Mouse (Mus musculus) heart, embryonic 16.5 days (tissue): ENCODE measurements around the gene Tsc22d1. TPM values are rescaled to one million over a fixed set of nuclear protein-coding genes. Genes with fewer than 3 reads are reported as not detected.

Experiments
- ATAC-seq: fragments of 200-750 bp; cut with Nextera tagmentation; replicated peaks from 2 replicates; pipeline ENCODE4 v1.8.0; 2017; ENCODE audit warnings: moderate number of reproducible peaks; ENCODE audit not compliant: insufficient read depth, low FRiP score; ENCODE audit errors: extremely low read depth
- H3K27ac ChIP-seq: fragments of 300-500 bp; sonication (generic); 2 replicates; pipeline ENCODE4 v1.5.1; 2014; ENCODE audit warnings: mild to moderate bottlenecking, low read length, control low read depth, moderate library complexity
- H3K27me3 ChIP-seq: fragments of 300-500 bp; sonication (generic); 2 replicates; pipeline ENCODE4 v1.6.1; 2014; ENCODE audit warnings: low read length, mixed read lengths; ENCODE audit not compliant: control insufficient read depth, insufficient read depth
- H3K36me3 ChIP-seq: fragments of 300-500 bp; sonication (generic); 2 replicates; pipeline ENCODE4 v1.6.1; 2014; ENCODE audit not compliant: control insufficient read depth, insufficient read depth
- H3K4me1 ChIP-seq: fragments of 300-500 bp; sonication (generic); 2 replicates; pipeline ENCODE4 v1.6.1; 2014; ENCODE audit warnings: low read length, mixed read lengths; ENCODE audit not compliant: control insufficient read depth, insufficient read depth
- H3K4me2 ChIP-seq: fragments of 300-500 bp; sonication (generic); 2 replicates; pipeline ENCODE4 v1.6.1; 2014; ENCODE audit warnings: low read depth, mild to moderate bottlenecking, control low read depth, low read length
- H3K4me3 ChIP-seq: fragments of 300-500 bp; sonication (generic); 2 replicates; pipeline ENCODE4 v1.5.1; 2014; ENCODE audit warnings: mild to moderate bottlenecking, control low read depth, low read length
- H3K9ac ChIP-seq: fragments of 300-500 bp; sonication (generic); 2 replicates; pipeline ENCODE4 v1.6.1; 2014; ENCODE audit warnings: low read length, control low read depth
- H3K9me3 ChIP-seq: fragments of 300-500 bp; sonication (generic); replicated peaks from 2 replicates; pipeline ENCODE4 v1.6.1; 2016; ENCODE audit warnings: low read length; ENCODE audit not compliant: control insufficient read depth
- WGBS: fragments of 180-500 bp; shearing (Covaris S2); extraction: QIAGEN DNeasy Blood & Tissue Kit; methylation state at CpG from one replicate; pipeline ENCODE4 v1.1.7; 2014; 5-methylcytosine and 5-hydroxymethylcytosine counted together
- polyA plus RNA-seq: library from polyadenylated mRNA; unstranded; fragments of >200 nt; fragmentation: Nextera tagmentation; extraction: Ambion mirVana; gene quantifications from 2 replicates; pipeline ENCODE4 v1.2.1, GENCODE M21; 2015

Gene Tsc22d1
- polyA plus RNA-seq, 1 experiment from 2014 or later = 367 TPM

DNA sequence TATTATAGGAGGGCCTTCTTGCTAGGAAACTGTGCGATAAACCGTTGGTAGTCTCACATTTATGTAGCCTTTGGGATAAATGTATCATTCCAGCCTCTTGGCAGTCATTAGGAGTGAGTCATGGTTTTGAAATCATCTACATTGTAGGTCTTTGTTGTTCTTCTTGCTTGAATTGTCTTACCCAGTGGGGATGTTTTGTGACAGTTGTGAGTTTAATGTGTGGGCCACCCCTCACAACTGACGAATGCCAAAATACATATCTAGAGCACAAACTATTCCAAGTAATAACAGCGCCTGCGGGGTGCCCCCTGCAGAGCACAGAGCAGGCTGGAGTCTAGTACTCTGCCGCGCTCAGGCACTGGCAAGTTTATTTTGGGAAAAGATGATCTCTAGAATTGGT lies 40.4 kb downstream of the Tsc22d1 start:
- Histone ChIP-seq H3K36me3 (no peaks in the 10 kb centered on the region), H3K4me2 (no peak overlapping the region), H3K9me3 (no peaks in the 10 kb centered on the region), H3K9ac (no peak overlapping the region), H3K27me3 (no peaks in the 10 kb centered on the region), H3K27ac (no peak overlapping the region), H3K4me3 (no peak overlapping the region), H3K4me1 (peaks cover 13% of the 10 kb centered on the region)
- ATAC-seq = no peak
- WGBS = 62% methylated on average over 7 of the region's 7 CpGs

DNA sequence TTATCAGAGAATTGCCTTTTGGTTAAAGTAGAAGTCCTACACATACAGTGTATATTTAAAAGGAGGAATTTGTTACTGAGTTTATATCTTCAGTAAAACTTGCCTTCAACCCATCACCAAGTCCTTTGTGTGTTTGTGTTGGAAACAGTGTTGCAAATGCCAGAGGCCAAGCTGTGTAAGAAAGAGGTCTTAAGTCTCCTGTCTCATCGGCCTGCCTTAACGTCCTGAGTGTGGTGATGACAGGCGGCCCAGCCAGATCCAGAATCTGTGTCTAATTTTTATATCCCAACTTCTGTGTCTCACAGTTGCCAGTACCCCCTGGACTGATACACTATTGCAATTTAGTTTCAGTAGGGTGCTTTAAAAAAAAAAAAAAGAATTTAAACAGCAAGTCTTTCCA lies 42.9 kb downstream of the Tsc22d1 start:
- WGBS = 53% methylated on average over 3 of the region's 3 CpGs
- no peaks in the 10 kb centered on the region for H3K36me3 ChIP-seq
- no peak overlapping the region for H3K4me2 ChIP-seq
- no peak for ATAC-seq
- H3K4me1 ChIP-seq = peaks cover 19% of the 10 kb centered on the region
- no peak overlapping the region for H3K27ac ChIP-seq
- H3K9me3 ChIP-seq = no peaks in the 10 kb centered on the region
- H3K27me3 ChIP-seq = no peaks in the 10 kb centered on the region
- H3K4me3 ChIP-seq = no peak overlapping the region
- no peak overlapping the region for H3K9ac ChIP-seq

DNA sequence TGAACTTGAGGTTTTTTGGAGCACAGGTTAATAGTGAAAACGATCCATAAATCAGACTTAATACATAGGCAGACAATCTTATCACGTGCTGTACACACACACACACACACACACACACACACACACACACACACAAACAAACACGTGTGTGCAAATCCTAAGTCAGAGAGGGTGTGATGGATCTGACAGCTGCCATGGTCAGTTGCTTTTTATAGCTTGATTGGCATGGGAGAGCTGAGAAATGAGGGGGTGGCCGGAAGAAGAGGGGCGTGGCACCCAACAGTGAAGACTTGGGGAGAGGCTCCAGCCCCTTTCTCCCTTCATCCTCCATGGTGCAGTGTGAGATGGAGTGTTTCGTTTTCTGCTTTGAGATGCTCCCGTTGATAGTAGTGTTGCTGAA lies 45.4 kb downstream of the Tsc22d1 start:
- no peak for ATAC-seq
- WGBS = 53% methylated on average over 7 of the region's 7 CpGs
- H3K9ac ChIP-seq = peak overlapping the region; percentile 34; the same call in 1 of the 2 replicates
- H3K4me1 ChIP-seq = peaks cover 21% of the 10 kb centered on the region; the same call in 1 of the 2 replicates
- no peaks in the 10 kb centered on the region for H3K27me3 ChIP-seq
- H3K27ac ChIP-seq = peak overlapping the region; percentile 39
- H3K4me3 ChIP-seq = peak overlapping the region; percentile 38
- no peaks in the 10 kb centered on the region for H3K9me3 ChIP-seq
- no peaks in the 10 kb centered on the region for H3K36me3 ChIP-seq
- H3K4me2 ChIP-seq = peak overlapping the region; percentile 50

DNA sequence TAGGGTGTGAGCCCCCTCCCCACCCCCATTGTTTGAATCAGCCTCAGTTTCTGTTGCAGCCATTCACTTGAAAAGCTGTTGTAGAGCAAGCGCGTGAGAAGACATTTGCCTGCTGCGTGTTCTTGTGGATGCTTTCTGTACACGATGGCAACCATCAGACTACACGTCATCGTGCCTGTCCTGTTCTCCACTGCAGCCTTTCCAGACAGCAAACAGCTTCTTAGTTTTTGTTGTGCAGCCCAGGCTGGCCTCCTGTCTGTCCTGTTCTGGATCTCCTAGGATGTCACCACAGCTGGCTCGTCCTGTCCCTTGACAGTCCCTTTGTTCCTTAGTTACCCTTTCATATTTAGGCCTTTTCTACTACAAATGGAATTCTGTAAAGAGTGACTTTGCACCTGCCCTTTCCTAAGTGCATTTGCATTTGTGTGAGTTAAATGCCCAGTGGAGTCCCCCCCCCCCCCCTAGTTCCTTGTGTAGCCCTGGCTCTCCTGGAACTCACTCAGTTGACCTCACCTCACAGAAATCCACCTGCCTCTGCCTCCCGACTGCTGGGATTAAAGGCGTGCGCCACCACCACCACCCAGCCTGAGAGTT lies 46.5 kb downstream of the Tsc22d1 start:
- H3K4me2 ChIP-seq = no peak overlapping the region
- WGBS = 62% methylated on average over 10 of the region's 10 CpGs
- no peaks in the 10 kb centered on the region for H3K9me3 ChIP-seq
- ATAC-seq = no peak
- no peak overlapping the region for H3K4me3 ChIP-seq
- H3K36me3 ChIP-seq = no peaks in the 10 kb centered on the region
- no peaks in the 10 kb centered on the region for H3K27me3 ChIP-seq
- H3K27ac ChIP-seq = no peak overlapping the region
- H3K4me1 ChIP-seq = peaks cover 21% of the 10 kb centered on the region; the same call in 1 of the 2 replicates
- no peak overlapping the region for H3K9ac ChIP-seq

DNA sequence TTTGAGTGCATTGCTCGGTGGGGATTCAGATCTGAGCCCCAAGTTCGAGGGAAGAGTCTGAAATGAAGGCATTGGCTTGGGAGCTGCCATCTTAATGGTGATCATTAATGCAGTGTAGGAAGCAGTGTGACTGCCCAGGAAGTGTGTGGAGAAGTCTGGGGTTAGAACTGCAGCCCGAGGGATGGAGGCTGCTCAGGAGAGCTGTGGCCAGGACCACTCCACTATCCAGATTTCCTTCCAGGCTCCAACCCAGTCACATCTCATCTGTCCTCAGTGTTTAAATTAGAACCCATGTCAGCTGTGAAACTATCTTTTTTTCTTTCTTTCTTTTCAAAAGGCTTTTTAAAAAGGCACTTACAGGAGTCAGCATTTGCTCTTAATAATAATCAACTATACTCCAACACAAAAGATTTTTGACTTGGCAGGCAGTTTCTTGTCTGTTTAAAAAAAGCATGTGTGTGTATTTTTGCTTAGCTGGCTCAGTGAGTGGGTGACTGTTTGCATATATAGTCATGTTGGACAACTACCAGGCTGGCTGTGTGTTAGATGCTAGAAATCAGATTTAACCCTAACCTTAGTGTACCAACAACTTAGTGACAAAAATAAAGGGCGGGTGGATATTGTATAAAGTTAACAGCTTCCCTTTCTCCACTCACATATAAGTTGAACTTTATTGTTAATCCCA lies 48.8 kb downstream of the Tsc22d1 start:
- ATAC-seq = no peak
- WGBS = 75% methylated on average over 4 of the region's 4 CpGs
- H3K27me3 ChIP-seq = no peaks in the 10 kb centered on the region

DNA sequence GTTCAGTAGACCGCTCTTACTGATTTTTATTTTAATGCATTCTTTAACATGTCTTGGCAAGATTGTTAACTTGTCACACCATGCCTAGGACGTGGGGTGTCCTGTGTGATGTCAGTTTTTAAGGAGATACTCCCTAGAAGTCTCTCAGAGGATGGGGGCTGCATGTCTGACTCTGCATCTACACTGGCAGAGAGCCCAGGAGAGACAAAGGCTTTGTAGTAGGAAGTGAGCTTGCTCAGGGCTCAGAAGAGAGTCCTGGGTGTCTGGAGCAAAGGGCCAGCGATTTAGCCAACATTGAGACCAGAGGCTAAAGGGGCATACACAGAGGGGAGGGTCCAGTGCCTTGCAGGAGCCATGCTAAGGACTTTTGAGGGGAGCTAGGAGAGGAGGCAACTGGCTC lies 50.2 kb downstream of the Tsc22d1 start:
- ATAC-seq = no peak
- Histone ChIP-seq H3K9me3 (no peaks in the 10 kb centered on the region), H3K9ac (no peak overlapping the region), H3K27ac (no peak overlapping the region), H3K4me2 (no peak overlapping the region), H3K4me3 (no peak overlapping the region), H3K36me3 (no peaks in the 10 kb centered on the region), H3K4me1 (peaks cover 18% of the 10 kb centered on the region; the same call in 1 of the 2 replicates), H3K27me3 (no peaks in the 10 kb centered on the region)
- 60% methylated on average over 3 of the region's 3 CpGs for WGBS

More for the DNA sequence above, 48.8 kb downstream of the Tsc22d1 start:
- no peaks in the 10 kb centered on the region for H3K9me3 ChIP-seq
- peaks cover 21% of the 10 kb centered on the region; the same call in 1 of the 2 replicates for H3K4me1 ChIP-seq
- H3K9ac ChIP-seq = no peak overlapping the region
- H3K4me2 ChIP-seq = no peak overlapping the region
- no peak overlapping the region for H3K4me3 ChIP-seq
- H3K36me3 ChIP-seq = no peaks in the 10 kb centered on the region
- no peak overlapping the region for H3K27ac ChIP-seq

- Histone ChIP-seq H3K9me3 (no peaks in the 10 kb centered on the region), H3K4me2 (peak overlapping the region; percentile 34; the same call in 1 of the 2 replicates), H3K27me3 (no peaks in the 10 kb centered on the region), H3K36me3 (no peaks in the 10 kb centered on the region), H3K4me1 (peaks cover 9% of the 10 kb centered on the region; the same call in 1 of the 2 replicates), H3K4me3 (no peak overlapping the region), H3K27ac (no peak overlapping the region), H3K9ac (no peak overlapping the region; the same call in 1 of the 2 replicates)
- WGBS = 33% methylated on average over 18 of the region's 18 CpGs
- ATAC-seq = peak; percentile 77
Observed at GRCm38 (mm10) chr14:76466641-76467323, 52.0 kb downstream of the Tsc22d1 start.

DNA sequence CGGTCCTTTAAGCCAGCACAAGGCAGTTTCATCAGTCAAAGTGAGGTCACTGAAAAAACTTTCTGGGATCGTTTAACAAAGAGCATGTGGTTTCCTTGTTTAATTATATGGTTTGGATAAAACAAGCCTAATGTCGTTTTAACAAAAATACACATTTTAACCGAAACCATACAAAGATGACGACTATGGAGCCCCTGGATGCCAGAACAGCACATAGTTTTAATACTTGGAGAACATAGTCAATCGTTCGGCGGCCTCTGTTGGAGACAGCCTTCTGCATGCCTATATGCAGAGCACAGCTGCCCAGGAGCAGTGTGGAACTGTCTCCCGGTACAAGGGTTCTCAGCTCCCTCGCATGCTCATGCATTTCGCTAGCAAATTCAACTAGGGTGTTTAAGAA lies 53.2 kb downstream of the Tsc22d1 start:
- Histone ChIP-seq H3K27ac (no peak overlapping the region), H3K4me3 (no peak overlapping the region), H3K4me2 (no peak overlapping the region), H3K4me1 (peaks cover 9% of the 10 kb centered on the region; the same call in 1 of the 2 replicates), H3K9ac (no peak overlapping the region), H3K9me3 (no peaks in the 10 kb centered on the region), H3K36me3 (no peaks in the 10 kb centered on the region), H3K27me3 (no peaks in the 10 kb centered on the region)
- 77% methylated on average over 11 of the region's 11 CpGs for WGBS
- ATAC-seq = no peak

DNA sequence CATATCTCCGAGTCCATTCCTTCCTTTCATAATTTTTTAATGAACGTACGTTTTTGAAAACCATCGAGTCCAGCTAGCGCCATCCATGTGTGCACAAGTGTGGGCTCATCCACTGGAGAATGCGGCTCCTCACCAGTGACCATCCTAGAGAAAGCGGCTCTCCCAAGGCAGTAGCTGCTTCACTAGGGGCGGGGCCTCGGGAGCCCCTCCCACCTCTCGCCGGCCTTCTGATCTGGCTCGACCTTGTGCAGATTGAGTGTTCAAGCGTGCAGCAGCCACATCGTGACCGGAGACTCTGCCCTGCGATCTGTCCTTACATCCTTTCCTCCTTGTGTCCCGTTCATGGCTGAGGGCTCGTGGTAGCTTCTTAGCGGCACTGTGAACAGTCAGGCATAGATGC lies 56.5 kb downstream of the Tsc22d1 start:
- no peak for ATAC-seq
- no peaks in the 10 kb centered on the region for H3K9me3 ChIP-seq
- no peak overlapping the region for H3K9ac ChIP-seq
- H3K4me1 ChIP-seq = no peaks in the 10 kb centered on the region
- no peak overlapping the region for H3K4me2 ChIP-seq
- WGBS = 62% methylated on average over 19 of the region's 19 CpGs
- no peak overlapping the region for H3K27ac ChIP-seq
- H3K4me3 ChIP-seq = no peak overlapping the region
- H3K36me3 ChIP-seq = no peaks in the 10 kb centered on the region
- no peaks in the 10 kb centered on the region for H3K27me3 ChIP-seq
